Mouse (Mus musculus): ENCODE results near the gene Sbds. TPM values are rescaled to one million over a fixed set of nuclear protein-coding genes. Genes with fewer than 3 reads are reported as not detected.
A peak's percentile ranks its signal among the peaks of the same experiment; 100 is the strongest.

The Sbds gene
- total and polyA plus RNA-seq, 3 experiments, result 22.0 to 48.7 (median 45.8) TPM

DNA sequence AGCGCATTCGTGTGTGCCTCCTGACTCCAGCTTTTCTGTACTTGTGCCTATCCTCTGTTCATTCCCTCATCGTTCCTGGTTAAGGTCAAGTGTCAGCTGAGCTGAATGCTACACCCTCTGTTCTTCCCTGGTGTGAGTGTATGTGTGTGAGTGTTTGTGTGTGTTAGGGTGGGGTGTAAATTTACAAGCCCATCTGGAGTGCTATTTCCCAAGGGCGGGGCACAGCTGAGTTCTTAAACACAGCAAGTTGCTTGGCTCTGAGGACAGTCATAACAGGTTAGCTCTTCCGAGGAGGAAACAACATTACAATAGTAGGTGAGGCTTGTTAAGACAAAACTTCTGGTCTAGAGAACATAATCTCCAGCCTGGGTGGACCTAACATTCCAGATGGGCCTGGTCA lies 37.0 kb downstream of the Sbds start:
- Histone ChIP-seq H3K36me3 (ENCODE audit: control insufficient read depth, insufficient read depth, low read length) (peaks cover 2% of the 10 kb centered on the region), H3K4me3 (no peak overlapping the region), H3K27ac (no peak overlapping the region), H3K27me3 (ENCODE audit: control insufficient read depth, insufficient read depth, low read length) (no peaks in the 10 kb centered on the region), H3K9ac (ENCODE audit: low read depth, low read length) (no peak overlapping the region), H3K4me1 (ENCODE audit: control insufficient read depth, insufficient read depth, low read length) (peaks cover 5% of the 10 kb centered on the region), H3K79me2 (replicated peaks; ENCODE audit: control insufficient read depth, insufficient read depth, low read length) (no peaks in the 10 kb centered on the region)
- no peak for TF ChIP-seq CTCF (IDR thresholded peaks at IDR 0.05)
- TF ChIP-seq EP300 (IDR thresholded peaks at IDR 0.05; ENCODE audit: insufficient read depth, low read depth, low read length), result no peak
- TF ChIP-seq POLR2A (IDR thresholded peaks at IDR 0.05; ENCODE audit: insufficient read depth, low read depth, low read length), result no peak
- intact Hi-C loops (cut with DNase I), result no loop called here
- 85% methylated on average over 5 of the region's 5 CpGs for WGBS
- no peak for DNase-seq

DNA sequence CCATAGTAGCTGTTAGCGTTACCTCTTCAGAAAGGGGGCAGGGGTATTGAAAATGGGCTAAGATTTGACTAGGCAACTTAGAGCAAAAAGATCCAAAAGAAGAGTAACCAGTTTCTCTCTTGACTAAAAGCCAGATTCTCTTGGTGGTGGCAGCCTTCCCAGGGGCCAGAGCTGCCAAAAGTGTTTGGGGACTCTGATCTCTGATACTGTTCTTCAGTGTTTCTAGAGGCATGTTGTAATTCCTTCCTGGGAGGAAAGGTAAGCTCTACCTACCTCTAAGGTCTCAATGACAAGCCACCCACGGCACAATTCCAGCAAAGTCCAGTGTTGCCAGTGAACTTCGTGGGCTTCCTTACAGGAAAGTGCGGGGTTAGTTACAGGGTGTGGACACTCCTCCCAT lies 37.9 kb downstream of the Sbds start:
- Histone ChIP-seq H3K9ac (ENCODE audit: low read depth, low read length) (no peak overlapping the region), H3K36me3 (ENCODE audit: control insufficient read depth, insufficient read depth, low read length) (no peaks in the 10 kb centered on the region; the same call in 1 of the 2 replicates), H3K4me3 (no peak overlapping the region), H3K27me3 (ENCODE audit: control insufficient read depth, insufficient read depth, low read length) (no peaks in the 10 kb centered on the region), H3K79me2 (replicated peaks; ENCODE audit: control insufficient read depth, insufficient read depth, low read length) (no peaks in the 10 kb centered on the region), H3K27ac (no peak overlapping the region), H3K4me1 (ENCODE audit: control insufficient read depth, insufficient read depth, low read length) (peaks cover 1% of the 10 kb centered on the region; the same call in 1 of the 2 replicates)
- 85% methylated on average over 4 of the region's 4 CpGs for WGBS
- TF ChIP-seq POLR2A (IDR thresholded peaks at IDR 0.05; ENCODE audit: insufficient read depth, low read depth, low read length), result no peak
- TF ChIP-seq EP300 (IDR thresholded peaks at IDR 0.05; ENCODE audit: insufficient read depth, low read depth, low read length), result no peak
- TF ChIP-seq CTCF (IDR thresholded peaks at IDR 0.05), result no peak
- intact Hi-C loops (cut with DNase I), result no loop called here
- no peak for DNase-seq

DNA sequence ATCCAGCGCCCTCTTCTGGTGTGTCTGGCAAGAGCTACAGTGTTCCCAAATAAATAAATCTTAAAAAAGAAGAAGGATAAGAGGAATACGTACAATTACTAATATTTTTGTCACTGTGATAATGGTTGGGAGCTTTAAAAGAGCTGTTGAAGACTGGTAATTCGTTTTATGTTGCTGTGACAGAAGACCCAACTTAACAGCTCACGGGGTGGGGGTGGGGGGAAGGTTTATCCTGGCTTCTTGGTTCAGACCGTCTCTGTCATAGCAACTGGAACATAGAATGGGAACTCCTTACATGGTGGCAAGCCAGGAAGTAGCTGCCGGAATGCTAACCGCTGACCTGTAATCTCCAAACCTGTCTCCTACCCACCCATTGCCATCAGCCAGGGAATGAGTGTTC lies 38.5 kb downstream of the Sbds start, which contains the start of gene Tmem248:
Gene Tmem248 (plus strand): TSS at position 301 of the 400 bp plus-strand sequence.
- Histone ChIP-seq H3K4me1 (ENCODE audit: control insufficient read depth, insufficient read depth, low read length) (peaks cover 1% of the 10 kb centered on the region; the same call in 1 of the 2 replicates), H3K27ac (no peak within 1 kb of the TSS), H3K9ac (ENCODE audit: low read depth, low read length) (no peak within 1 kb of the TSS), H3K27me3 (ENCODE audit: control insufficient read depth, insufficient read depth, low read length) (no peaks in the 10 kb centered on the region), H3K4me3 (no peak within 1 kb of the TSS), H3K36me3 (ENCODE audit: control insufficient read depth, insufficient read depth, low read length) (no peaks in the 10 kb centered on the region; the same call in 1 of the 2 replicates), H3K79me2 (replicated peaks; ENCODE audit: control insufficient read depth, insufficient read depth, low read length) (no peaks in the 10 kb centered on the region)
- intact Hi-C loops (cut with DNase I), result no loop called here
- 77% methylated on average over 7 of the region's 7 CpGs for WGBS
- TF ChIP-seq CTCF (IDR thresholded peaks at IDR 0.05) (0 out of 2 replicates have a peak, but pooled peaks have one; percentile 4), POLR2A (IDR thresholded peaks at IDR 0.05; ENCODE audit: insufficient read depth, low read depth, low read length) (no peak), EP300 (IDR thresholded peaks at IDR 0.05; ENCODE audit: insufficient read depth, low read depth, low read length) (no peak)
- DNase-seq, result no peak

DNA sequence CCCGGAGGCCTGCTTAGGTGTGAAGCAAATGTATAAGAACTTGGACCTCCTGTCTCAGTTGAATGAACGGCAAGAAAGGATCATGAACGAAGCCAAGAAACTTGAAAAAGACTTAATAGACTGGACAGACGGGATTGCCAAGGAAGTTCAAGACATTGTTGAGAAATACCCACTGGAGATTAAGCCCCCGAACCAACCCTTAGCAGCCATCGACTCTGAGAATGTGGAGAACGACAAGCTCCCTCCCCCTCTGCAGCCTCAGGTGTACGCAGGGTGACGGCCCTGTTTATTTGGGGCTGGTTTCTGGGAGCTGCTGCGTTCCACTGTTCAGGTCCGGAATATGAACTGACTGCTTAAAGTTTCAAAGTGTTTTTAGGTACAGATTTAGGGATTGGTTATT lies 42.4 kb downstream of the Sbds start:
- H3K36me3 ChIP-seq (ENCODE audit: control insufficient read depth, insufficient read depth, low read length), result no peaks in the 10 kb centered on the region
- WGBS, result 91% methylated on average over 11 of the region's 11 CpGs
- no peak overlapping the region for H3K9ac ChIP-seq (ENCODE audit: low read depth, low read length)
- no peak overlapping the region for H3K4me3 ChIP-seq
- H3K27ac ChIP-seq, result no peak overlapping the region
- TF ChIP-seq CTCF (IDR thresholded peaks at IDR 0.05) (no peak), POLR2A (IDR thresholded peaks at IDR 0.05; ENCODE audit: insufficient read depth, low read depth, low read length) (no peak), EP300 (IDR thresholded peaks at IDR 0.05; ENCODE audit: insufficient read depth, low read depth, low read length) (no peak)
- H3K79me2 ChIP-seq (replicated peaks; ENCODE audit: control insufficient read depth, insufficient read depth, low read length), result no peaks in the 10 kb centered on the region
- no peak for DNase-seq
- H3K27me3 ChIP-seq (ENCODE audit: control insufficient read depth, insufficient read depth, low read length), result no peaks in the 10 kb centered on the region
- H3K4me1 ChIP-seq (ENCODE audit: control insufficient read depth, insufficient read depth, low read length), result no peaks in the 10 kb centered on the region
- intact Hi-C loops (cut with DNase I), result no loop called here

DNA sequence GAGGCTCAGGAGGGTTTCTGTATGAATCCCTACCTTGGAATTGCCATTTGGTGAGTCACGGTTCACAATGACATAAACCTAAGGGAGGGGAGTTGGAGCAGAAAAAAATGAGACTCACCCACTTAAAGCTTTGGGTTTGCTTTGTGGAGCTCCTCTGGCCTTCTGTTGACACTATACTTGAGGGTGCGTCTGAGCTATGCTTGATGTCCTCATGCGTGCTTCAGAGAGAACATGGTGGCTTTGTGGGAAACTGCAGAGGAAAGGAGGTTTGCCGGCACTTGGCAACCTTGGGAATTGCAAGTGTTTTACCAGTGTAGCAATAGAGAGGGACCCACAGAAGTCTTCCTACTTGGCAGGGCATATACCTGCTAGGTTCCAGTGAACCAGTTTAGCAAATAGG lies 48.0 kb downstream of the Sbds start:
- Histone ChIP-seq H3K4me1 (ENCODE audit: control insufficient read depth, insufficient read depth, low read length) (peaks cover 7% of the 10 kb centered on the region), H3K4me3 (no peak overlapping the region), H3K36me3 (ENCODE audit: control insufficient read depth, insufficient read depth, low read length) (peaks cover 5% of the 10 kb centered on the region; the same call in 1 of the 2 replicates), H3K9ac (ENCODE audit: low read depth, low read length) (no peak overlapping the region), H3K27me3 (ENCODE audit: control insufficient read depth, insufficient read depth, low read length) (no peaks in the 10 kb centered on the region), H3K27ac (no peak overlapping the region), H3K79me2 (replicated peaks; ENCODE audit: control insufficient read depth, insufficient read depth, low read length) (no peaks in the 10 kb centered on the region)
- intact Hi-C loops (cut with DNase I), result no loop called here
- TF ChIP-seq EP300 (IDR thresholded peaks at IDR 0.05; ENCODE audit: insufficient read depth, low read depth, low read length) (no peak), CTCF (IDR thresholded peaks at IDR 0.05) (no peak), POLR2A (IDR thresholded peaks at IDR 0.05; ENCODE audit: insufficient read depth, low read depth, low read length) (no peak)
- WGBS, result 93% methylated on average over 4 of the region's 4 CpGs
- DNase-seq, result no peak

DNA sequence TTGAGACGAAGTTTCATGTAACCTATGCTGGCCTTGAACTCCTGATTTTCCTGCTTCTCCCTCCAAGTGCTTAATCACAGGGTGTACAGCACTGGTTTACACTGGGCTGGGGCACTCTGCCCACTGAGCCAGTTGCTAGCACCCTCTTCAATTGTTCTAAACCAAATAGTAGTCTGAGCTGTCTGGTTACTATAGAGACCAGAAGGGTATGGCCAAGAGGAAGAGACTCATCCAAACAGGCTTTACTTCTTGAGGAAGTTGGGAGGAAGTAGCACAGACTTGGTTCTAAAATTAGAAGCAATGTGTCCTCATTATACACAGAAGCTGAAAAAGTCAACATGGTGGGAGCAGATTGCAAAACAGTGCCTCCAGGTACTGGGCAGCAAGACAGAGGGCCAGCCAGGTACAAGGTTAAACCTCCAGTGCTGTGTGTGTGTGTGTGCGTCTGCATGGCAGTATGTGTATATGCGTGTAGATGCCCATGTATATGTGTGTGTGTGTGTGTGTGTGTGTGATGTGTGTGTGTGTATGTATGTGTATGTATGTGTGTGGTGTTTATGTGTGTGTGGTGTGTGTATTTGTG lies 49.8 kb downstream of the Sbds start:
- DNase-seq, result no peak
- H3K79me2 ChIP-seq (replicated peaks; ENCODE audit: control insufficient read depth, insufficient read depth, low read length), result no peaks in the 10 kb centered on the region
- no peak overlapping the region for H3K4me3 ChIP-seq
- no peak overlapping the region for H3K9ac ChIP-seq (ENCODE audit: low read depth, low read length)
- 94% methylated on average over 3 of the region's 3 CpGs for WGBS
- intact Hi-C loops (cut with DNase I), result no loop called here
- H3K4me1 ChIP-seq (ENCODE audit: control insufficient read depth, insufficient read depth, low read length), result peaks cover 7% of the 10 kb centered on the region
- no peak overlapping the region for H3K27ac ChIP-seq
- no peak for TF ChIP-seq CTCF (IDR thresholded peaks at IDR 0.05)
- TF ChIP-seq POLR2A (IDR thresholded peaks at IDR 0.05; ENCODE audit: insufficient read depth, low read depth, low read length), result no peak
- TF ChIP-seq EP300 (IDR thresholded peaks at IDR 0.05; ENCODE audit: insufficient read depth, low read depth, low read length), result no peak
- peaks cover 5% of the 10 kb centered on the region; the same call in 1 of the 2 replicates for H3K36me3 ChIP-seq (ENCODE audit: control insufficient read depth, insufficient read depth, low read length)
- H3K27me3 ChIP-seq (ENCODE audit: control insufficient read depth, insufficient read depth, low read length), result no peaks in the 10 kb centered on the region
